Mouse (Mus musculus) kidney, adult 2 months (tissue): ENCODE measurements at regions not wholly inside any gene's neighbourhood (a gene's known extent, or its start where the extent isn't known, plus 50 kb on each side); places are given as distances from the start of the nearest gene placed in this dataset.

Source experiments
- DNase-seq: peaks from one replicate; pipeline ENCODE4 v3.0.0; 2021
- H3K27ac ChIP-seq: fragments of 200-500 bp; 2 replicates; pipeline ENCODE4 v1.5.1; 2012; ENCODE audit warnings: low read depth, low read length, control low read depth, inconsistent platforms; ENCODE audit not compliant: insufficient read depth
- H3K27me3 ChIP-seq: fragments of 200-500 bp; replicated peaks from 2 replicates; pipeline ENCODE4 v1.6.1; 2012; ENCODE audit warnings: mild to moderate bottlenecking, moderate library complexity, low read length, inconsistent platforms; ENCODE audit not compliant: control insufficient read depth, insufficient read depth
- H3K36me3 ChIP-seq: fragments of 200-500 bp; 2 replicates; pipeline ENCODE4 v1.6.1; 2012; ENCODE audit warnings: mild to moderate bottlenecking, moderate library complexity, low read length, inconsistent platforms; ENCODE audit not compliant: control insufficient read depth, insufficient read depth
- H3K4me1 ChIP-seq: fragments of 200-500 bp; 2 replicates; pipeline ENCODE4 v1.6.1; 2011; ENCODE audit warnings: low read length; ENCODE audit not compliant: control insufficient read depth, insufficient read depth
- H3K4me3 ChIP-seq: fragments of 200-500 bp; 2 replicates; pipeline ENCODE4 v1.5.1; 2011; ENCODE audit warnings: mild to moderate bottlenecking, low read depth, low read length, control low read depth; ENCODE audit not compliant: insufficient read depth
- CTCF ChIP-seq: fragments of 200-500 bp; conservative IDR thresholded peaks from 2 replicates; pipeline ENCODE4 v1.5.1; 2011; ENCODE audit warnings: low read depth, mild to moderate bottlenecking, control low read depth, low read length, moderate library complexity, mixed read lengths; ENCODE audit not compliant: insufficient read depth, insufficient read length
- POLR2A ChIP-seq: fragments of 200-500 bp; IDR thresholded peaks from one replicate; pipeline ENCODE4 v1.6.1; 2011; ENCODE audit warnings: low read depth, low read length, control low read depth
- WGBS: fragments of 180-500 bp; shearing (Covaris S2); methylation state at CpG from one replicate; pipeline ENCODE4 v1.1.7; 2018; 5-methylcytosine and 5-hydroxymethylcytosine counted together

- no peak for TF ChIP-seq CTCF
- no peak for TF ChIP-seq POLR2A
- Histone ChIP-seq H3K4me1 (no peaks in the 10 kb centered on the region), H3K36me3 (no peaks in the 10 kb centered on the region), H3K27ac (no peak overlapping the region), H3K27me3 (no peaks in the 10 kb centered on the region), H3K4me3 (no peak overlapping the region)
- WGBS: 80% methylated on average over 5 of the region's 5 CpGs
- no peak for DNase-seq
Observed at GRCm38 (mm10) chr11:56165759-56166158, 124.9 kb upstream of the Nmur2 start.

GRCm38 (mm10) chr11:56160286-56160685, 119.5 kb upstream of the Nmur2 start:
- no peak overlapping the region for H3K4me3 ChIP-seq
- no peak overlapping the region for H3K27ac ChIP-seq
- TF ChIP-seq CTCF (no peak), POLR2A (no peak)
- H3K27me3 ChIP-seq: no peaks in the 10 kb centered on the region
- WGBS: 64% methylated on average over 2 of the region's 2 CpGs
- no peaks in the 10 kb centered on the region for H3K36me3 ChIP-seq
- DNase-seq: no peak
- no peaks in the 10 kb centered on the region for H3K4me1 ChIP-seq

GRCm38 (mm10) chr11:56159412-56160074, 118.7 kb upstream of the Nmur2 start:
- H3K4me1 ChIP-seq: no peaks in the 10 kb centered on the region
- H3K4me3 ChIP-seq: no peak overlapping the region
- WGBS: 42% methylated on average over 10 of the region's 10 CpGs
- TF ChIP-seq CTCF (no peak; the same call in 1 of the 2 replicates), POLR2A (no peak)
- peak; percentile 24 for DNase-seq
- no peaks in the 10 kb centered on the region for H3K36me3 ChIP-seq
- no peak overlapping the region for H3K27ac ChIP-seq
- no peaks in the 10 kb centered on the region for H3K27me3 ChIP-seq

GRCm38 (mm10) chr11:56150825-56151342, 110.1 kb upstream of the Nmur2 start:
- 19% methylated on average over 13 of the region's 13 CpGs for WGBS
- no peaks in the 10 kb centered on the region for H3K4me1 ChIP-seq
- no peaks in the 10 kb centered on the region for H3K27me3 ChIP-seq
- no peak overlapping the region for H3K27ac ChIP-seq
- H3K4me3 ChIP-seq: no peak overlapping the region
- DNase-seq: peak; percentile 6
- no peaks in the 10 kb centered on the region for H3K36me3 ChIP-seq
- TF ChIP-seq CTCF (no peak), POLR2A (no peak)

GRCm38 (mm10) chr11:56149752-56150151, 108.9 kb upstream of the Nmur2 start:
- H3K4me3 ChIP-seq: no peak overlapping the region
- WGBS: 68% methylated on average over 1 of the region's 1 CpGs
- no peaks in the 10 kb centered on the region for H3K36me3 ChIP-seq
- H3K27me3 ChIP-seq: no peaks in the 10 kb centered on the region
- H3K27ac ChIP-seq: no peak overlapping the region
- no peaks in the 10 kb centered on the region for H3K4me1 ChIP-seq
- no peak for TF ChIP-seq POLR2A
- TF ChIP-seq CTCF: no peak
- no peak for DNase-seq

- peak; percentile 2 for DNase-seq
Observed at GRCm38 (mm10) chr11:56148956-56149355, 108.1 kb upstream of the Nmur2 start.

GRCm38 (mm10) chr11:56146708-56147107, 105.9 kb upstream of the Nmur2 start:
- Histone ChIP-seq H3K4me1 (no peaks in the 10 kb centered on the region), H3K36me3 (no peaks in the 10 kb centered on the region), H3K27me3 (no peaks in the 10 kb centered on the region), H3K4me3 (no peak overlapping the region), H3K27ac (no peak overlapping the region)
- no peak for DNase-seq
- 56% methylated on average over 5 of the region's 5 CpGs for WGBS
- TF ChIP-seq POLR2A: no peak
- no peak for TF ChIP-seq CTCF

More at GRCm38 (mm10) chr11:56148956-56149355, 108.1 kb upstream of the Nmur2 start:
- Histone ChIP-seq H3K4me3 (no peak overlapping the region), H3K27ac (no peak overlapping the region), H3K36me3 (no peaks in the 10 kb centered on the region), H3K4me1 (no peaks in the 10 kb centered on the region), H3K27me3 (no peaks in the 10 kb centered on the region)
- TF ChIP-seq POLR2A: no peak
- no peak for TF ChIP-seq CTCF
- 51% methylated on average over 1 of the region's 1 CpGs for WGBS
